Mouse (Mus musculus) embryonic fibroblast, embryonic 13.5 days (primary cell): ENCODE measurements at regions not wholly inside any gene's neighbourhood (a gene's known extent, or its start where the extent isn't known, plus 50 kb on each side); places are given as distances from the start of the nearest gene placed in this dataset.

Experiments used
- H3K27ac ChIP-seq: 2 replicates; pipeline ENCODE4 v1.5.1; 2012; ENCODE audit warnings: low read length, control low read depth, inconsistent platforms; ENCODE audit not compliant: insufficient read depth
- H3K4me1 ChIP-seq: 2 replicates; pipeline ENCODE4 v1.6.1; 2011; ENCODE audit warnings: low read length; ENCODE audit not compliant: control insufficient read depth, insufficient read depth
- H3K4me3 ChIP-seq: 2 replicates; pipeline ENCODE4 v1.5.1; 2011; ENCODE audit warnings: mild to moderate bottlenecking, control low read depth, low read length; ENCODE audit not compliant: insufficient read depth
- CTCF ChIP-seq: IDR thresholded peaks from 2 replicates; pipeline ENCODE4 v1.5.1; 2011; ENCODE audit warnings: mild to moderate bottlenecking, control low read depth, low read length, moderate library complexity, borderline replicate concordance; ENCODE audit not compliant: insufficient read depth
- POLR2A ChIP-seq: IDR thresholded peaks from 2 replicates; pipeline ENCODE4 v1.6.1; 2011; ENCODE audit warnings: low read depth, mild to moderate bottlenecking, control low read depth, low read length, moderate library complexity

GRCm38 (mm10) chr3:57033021-57033420 lies 268.8 kb downstream of the Tm4sf1 start:
- Histone ChIP-seq H3K27ac (no peak overlapping the region), H3K4me3 (no peak overlapping the region), H3K4me1 (peaks cover 3% of the 10 kb centered on the region; the same call in 1 of the 2 replicates)
- TF ChIP-seq POLR2A (no peak), CTCF (no peak)

GRCm38 (mm10) chr3:57018171-57018570 lies 283.6 kb downstream of the Tm4sf1 start:
- TF ChIP-seq POLR2A, result no peak
- TF ChIP-seq CTCF, result no peak
- Histone ChIP-seq H3K4me3 (no peak overlapping the region), H3K27ac (no peak overlapping the region), H3K4me1 (no peaks in the 10 kb centered on the region)

- Histone ChIP-seq H3K4me1 (no peaks in the 10 kb centered on the region), H3K27ac (no peak overlapping the region), H3K4me3 (no peak overlapping the region)
- TF ChIP-seq CTCF (no peak), POLR2A (no peak)
Measured at GRCm38 (mm10) chr3:56981305-56981660, 320.5 kb downstream of the Tm4sf1 start.

- TF ChIP-seq CTCF (no peak), POLR2A (no peak)
- no peak overlapping the region for H3K4me3 ChIP-seq
- no peaks in the 10 kb centered on the region for H3K4me1 ChIP-seq
- H3K27ac ChIP-seq, result no peak overlapping the region
Measured at GRCm38 (mm10) chr3:56980593-56981304, 321.0 kb downstream of the Tm4sf1 start.

- H3K4me1 ChIP-seq, result peaks cover 17% of the 10 kb centered on the region
- H3K27ac ChIP-seq, result no peak overlapping the region; the same call in 1 of the 2 replicates
- TF ChIP-seq CTCF (no peak), POLR2A (no peak)
- H3K4me3 ChIP-seq, result no peak overlapping the region
Measured at GRCm38 (mm10) chr3:56966008-56966407, 335.8 kb downstream of the Tm4sf1 start.

GRCm38 (mm10) chr3:56965444-56965843 lies 336.3 kb downstream of the Tm4sf1 start:
- Histone ChIP-seq H3K27ac (no peak overlapping the region), H3K4me3 (no peak overlapping the region), H3K4me1 (peaks cover 17% of the 10 kb centered on the region)
- TF ChIP-seq POLR2A, result no peak
- TF ChIP-seq CTCF, result no peak

GRCm38 (mm10) chr3:56964156-56964555 lies 337.6 kb downstream of the Tm4sf1 start:
- Histone ChIP-seq H3K4me1 (peaks cover 17% of the 10 kb centered on the region), H3K4me3 (no peak overlapping the region), H3K27ac (no peak overlapping the region)
- no peak for TF ChIP-seq POLR2A
- TF ChIP-seq CTCF, result no peak

GRCm38 (mm10) chr3:56963251-56963650 lies 338.5 kb downstream of the Tm4sf1 start:
- H3K4me3 ChIP-seq, result no peak overlapping the region
- peaks cover 17% of the 10 kb centered on the region for H3K4me1 ChIP-seq
- peak overlapping the region; percentile 84 for H3K27ac ChIP-seq
- TF ChIP-seq CTCF (no peak), POLR2A (no peak)

GRCm38 (mm10) chr3:56962248-56963013 lies 339.4 kb downstream of the Tm4sf1 start:
- Histone ChIP-seq H3K4me3 (no peak overlapping the region), H3K4me1 (peaks cover 17% of the 10 kb centered on the region), H3K27ac (peak overlapping the region; percentile 90)
- no peak for TF ChIP-seq CTCF
- no peak for TF ChIP-seq POLR2A

GRCm38 (mm10) chr3:56956978-56957377 lies 344.8 kb downstream of the Tm4sf1 start:
- H3K4me1 ChIP-seq, result peaks cover 5% of the 10 kb centered on the region
- TF ChIP-seq POLR2A (no peak), CTCF (no peak)
- H3K4me3 ChIP-seq, result no peak overlapping the region
- H3K27ac ChIP-seq, result no peak overlapping the region
